Mouse (Mus musculus) liver, embryonic 16.5 days (tissue): ENCODE data around the gene Lrrn3. TPM values are rescaled to one million over a fixed set of nuclear protein-coding genes. Genes with fewer than 3 reads are reported as not detected.

Experiments
- ATAC-seq: fragments of 200-750 bp; cut with Nextera tagmentation; 2 replicates; pipeline ENCODE4 v1.8.0; 2017; ENCODE audit warnings: low read depth, mild to moderate bottlenecking, moderate number of reproducible peaks, moderate library complexity
- H3K27ac ChIP-seq: fragments of 300-500 bp; sonication (generic); 2 replicates; pipeline ENCODE4 v1.5.1; 2014; ENCODE audit warnings: mild to moderate bottlenecking, low read length
- H3K27me3 ChIP-seq: fragments of 300-500 bp; sonication (generic); 2 replicates; pipeline ENCODE4 v1.6.1; 2014; ENCODE audit warnings: low read depth, low read length, mixed read lengths; ENCODE audit not compliant: control insufficient read depth, insufficient read depth
- H3K36me3 ChIP-seq: fragments of 300-500 bp; sonication (generic); 2 replicates; pipeline ENCODE4 v1.6.1; 2014; ENCODE audit warnings: mild to moderate bottlenecking; ENCODE audit not compliant: control insufficient read depth, insufficient read depth
- H3K4me1 ChIP-seq: fragments of 300-500 bp; sonication (generic); 2 replicates; pipeline ENCODE4 v1.6.1; 2014; ENCODE audit warnings: low read depth, low read length, mixed read lengths; ENCODE audit not compliant: control insufficient read depth
- H3K4me2 ChIP-seq: fragments of 300-500 bp; sonication (generic); 2 replicates; pipeline ENCODE4 v1.6.1; 2014; ENCODE audit warnings: low read depth, low read length, mixed read lengths
- H3K4me3 ChIP-seq: fragments of 300-500 bp; sonication (generic); 2 replicates; pipeline ENCODE4 v1.5.1; 2014; ENCODE audit warnings: low read depth, mild to moderate bottlenecking, low read length
- H3K9ac ChIP-seq: fragments of 300-500 bp; sonication (generic); 2 replicates; pipeline ENCODE4 v1.6.1; 2014; ENCODE audit warnings: low read depth, low read length
- H3K9me3 ChIP-seq: fragments of 300-500 bp; sonication (generic); replicated peaks from 2 replicates; pipeline ENCODE4 v1.6.1; 2016; ENCODE audit warnings: low read length; ENCODE audit not compliant: control insufficient read depth
- WGBS: fragments of 180-500 bp; shearing (Covaris S2); extraction: QIAGEN DNeasy Blood & Tissue Kit; methylation state at CpG from one replicate; pipeline ENCODE4 v1.1.7; 2014; ENCODE audit not compliant: insufficient replicate concordance; 5-methylcytosine and 5-hydroxymethylcytosine counted together
- polyA plus RNA-seq: library from polyadenylated mRNA; unstranded; fragments of >200 nt; fragmentation: Nextera tagmentation; extraction: Ambion mirVana; gene quantifications from 2 replicates; pipeline ENCODE4 v1.2.1, GENCODE M21; 2015

Lrrn3 gene
- polyA plus RNA-seq, 1 experiment from 2014 or later: 1.1 TPM

DNA sequence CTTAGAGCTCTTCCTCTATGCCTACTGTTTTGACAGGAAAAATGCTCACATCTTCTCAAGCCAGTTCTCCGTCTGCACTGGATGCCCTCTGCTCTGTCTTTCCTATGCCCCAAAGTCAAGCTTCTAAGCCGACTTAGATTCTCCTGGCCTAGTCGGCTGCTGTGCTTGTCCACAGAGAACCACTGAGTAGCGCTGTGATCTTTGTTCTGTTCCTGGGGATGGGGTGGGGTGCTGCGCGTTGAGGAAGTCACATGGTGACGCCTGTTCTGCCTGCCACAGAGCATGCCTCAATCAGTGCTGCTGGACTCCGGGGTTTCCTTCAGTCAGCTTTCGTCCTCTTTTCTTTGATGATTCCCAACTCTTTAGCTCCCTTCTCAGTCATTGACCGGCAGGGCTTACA, 8.4 kb upstream of the Lrrn3 start:
- Histone ChIP-seq H3K9me3 (no peaks in the 10 kb centered on the region), H3K27me3 (no peaks in the 10 kb centered on the region), H3K4me3 (no peak overlapping the region), H3K27ac (no peak overlapping the region), H3K4me1 (no peaks in the 10 kb centered on the region), H3K9ac (no peak overlapping the region), H3K4me2 (no peak overlapping the region), H3K36me3 (no peaks in the 10 kb centered on the region)
- ATAC-seq: no peak
- WGBS: 34% methylated on average over 10 of the region's 10 CpGs

GRCm38 (mm10) chr12:41487005-41487404, 774 bp upstream of the Lrrn3 start:
- Histone ChIP-seq H3K4me1 (no peaks in the 10 kb centered on the region), H3K36me3 (no peaks in the 10 kb centered on the region), H3K9ac (no peak overlapping the region), H3K4me2 (no peak overlapping the region), H3K9me3 (no peaks in the 10 kb centered on the region), H3K4me3 (no peak overlapping the region), H3K27me3 (0 out of 2 replicates have a peak, but pooled peaks cover 6% of the 10 kb centered on the region), H3K27ac (no peak overlapping the region)
- ATAC-seq: no peak
- 26% methylated on average over 5 of the region's 5 CpGs for WGBS

GRCm38 (mm10) chr12:41485512-41486215, 567 bp downstream of the Lrrn3 start:
- Histone ChIP-seq H3K4me2 (no peak overlapping the region), H3K27ac (no peak overlapping the region), H3K9me3 (no peaks in the 10 kb centered on the region), H3K27me3 (0 out of 2 replicates have a peak, but pooled peaks cover 6% of the 10 kb centered on the region), H3K36me3 (no peaks in the 10 kb centered on the region), H3K4me1 (no peaks in the 10 kb centered on the region), H3K9ac (no peak overlapping the region), H3K4me3 (no peak overlapping the region)
- 22% methylated on average over 12 of the region's 12 CpGs for WGBS
- peak; percentile 43; the same call in 1 of the 2 replicates for ATAC-seq

DNA sequence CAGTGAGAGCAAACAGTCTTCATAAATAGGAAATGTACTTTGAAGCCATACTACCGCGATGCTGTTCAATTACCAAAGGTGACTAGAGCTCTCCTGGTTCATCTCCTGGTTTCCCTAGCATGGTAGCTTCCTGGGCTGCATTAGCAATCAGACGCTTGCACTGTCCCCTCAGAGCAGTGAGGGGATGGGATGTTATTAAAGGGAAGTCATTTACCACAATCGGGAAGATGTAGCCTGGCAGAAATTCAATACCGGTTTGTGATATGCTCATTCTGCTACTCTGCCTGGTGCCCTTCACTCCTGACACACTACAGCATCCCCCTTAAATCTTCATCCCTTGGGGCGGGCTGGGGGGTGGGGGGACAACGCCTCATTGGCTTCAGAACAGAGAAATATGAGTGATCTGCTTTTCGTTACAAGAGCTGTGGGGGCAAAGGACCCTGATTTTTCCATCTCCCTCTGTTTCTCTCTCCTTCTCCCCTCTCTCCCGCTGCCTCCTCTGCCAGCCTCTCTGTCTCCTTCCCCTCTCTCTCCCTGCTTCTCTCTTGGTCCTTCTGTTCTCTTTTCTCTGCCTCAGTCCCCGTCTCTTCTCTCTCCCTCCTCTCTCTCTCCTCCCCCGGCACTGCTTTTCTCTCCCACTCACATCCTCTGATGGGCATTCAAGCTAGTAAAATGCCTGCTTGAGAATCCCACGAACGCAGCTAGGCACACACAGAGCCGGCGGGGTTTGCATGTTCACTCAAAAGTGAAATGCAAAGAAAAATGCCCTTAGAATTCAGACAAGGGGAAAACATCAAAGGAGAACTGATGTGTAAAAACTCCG, 1.3 kb downstream of the Lrrn3 start:
- 0 out of 2 replicates have a peak, but pooled peaks cover 6% of the 10 kb centered on the region for H3K27me3 ChIP-seq
- no peaks in the 10 kb centered on the region for H3K9me3 ChIP-seq
- no peak overlapping the region for H3K4me2 ChIP-seq
- H3K9ac ChIP-seq: no peak overlapping the region
- H3K4me3 ChIP-seq: no peak overlapping the region
- no peak for ATAC-seq
- no peaks in the 10 kb centered on the region for H3K4me1 ChIP-seq
- H3K27ac ChIP-seq: no peak overlapping the region
- WGBS: 38% methylated on average over 16 of the region's 16 CpGs
- H3K36me3 ChIP-seq: no peaks in the 10 kb centered on the region

- Histone ChIP-seq H3K27ac (no peak overlapping the region), H3K36me3 (no peaks in the 10 kb centered on the region), H3K9ac (no peak overlapping the region), H3K4me3 (no peak overlapping the region), H3K4me1 (no peaks in the 10 kb centered on the region), H3K27me3 (0 out of 2 replicates have a peak, but pooled peaks cover 6% of the 10 kb centered on the region), H3K4me2 (no peak overlapping the region), H3K9me3 (no peaks in the 10 kb centered on the region)
- no peak for ATAC-seq
- WGBS: 34% methylated on average over 23 of the region's 23 CpGs
These were observed 2.4 kb downstream of the Lrrn3 start for GRCm38 (mm10) chr12:41483593-41484451.

GRCm38 (mm10) chr12:41483091-41483592, 3.1 kb downstream of the Lrrn3 start:
- Histone ChIP-seq H3K27ac (no peak overlapping the region), H3K4me3 (no peak overlapping the region), H3K4me1 (no peaks in the 10 kb centered on the region), H3K27me3 (0 out of 2 replicates have a peak, but pooled peaks cover 6% of the 10 kb centered on the region), H3K9ac (no peak overlapping the region), H3K9me3 (no peaks in the 10 kb centered on the region), H3K36me3 (no peaks in the 10 kb centered on the region), H3K4me2 (no peak overlapping the region)
- no peak for ATAC-seq
- 60% methylated on average over 5 of the region's 5 CpGs for WGBS

- WGBS: 30% methylated on average over 2 of the region's 2 CpGs
- no peak overlapping the region for H3K27ac ChIP-seq
- no peaks in the 10 kb centered on the region for H3K9me3 ChIP-seq
- H3K9ac ChIP-seq: no peak overlapping the region
- H3K36me3 ChIP-seq: no peaks in the 10 kb centered on the region
- H3K4me2 ChIP-seq: no peak overlapping the region
- H3K4me1 ChIP-seq: no peaks in the 10 kb centered on the region
- no peak for ATAC-seq
- 0 out of 2 replicates have a peak, but pooled peaks cover 6% of the 10 kb centered on the region for H3K27me3 ChIP-seq
- H3K4me3 ChIP-seq: no peak overlapping the region
These were observed 4.7 kb downstream of the Lrrn3 start for GRCm38 (mm10) chr12:41481486-41481885.

GRCm38 (mm10) chr12:41469096-41469801, 17.0 kb downstream of the Lrrn3 start:
- Histone ChIP-seq H3K36me3 (no peaks in the 10 kb centered on the region), H3K9ac (no peak overlapping the region), H3K4me2 (no peak overlapping the region), H3K4me3 (no peak overlapping the region), H3K9me3 (no peaks in the 10 kb centered on the region), H3K4me1 (no peaks in the 10 kb centered on the region), H3K27ac (no peak overlapping the region), H3K27me3 (no peaks in the 10 kb centered on the region)
- WGBS: 44% methylated on average over 6 of the region's 6 CpGs
- no peak for ATAC-seq
